Mouse (Mus musculus) CH12F3 (cell line): ENCODE results near the gene Dhodh.

Source experiments
- in situ Hi-C: fragments of 300-500 bp; cut with MboI; formaldehyde crosslinking; loops from 2 replicates; pipeline ENCODE4 v1.14.3; 2020; ENCODE audit warnings: low sequenced_read_pairs

Dhodh gene

DNA sequence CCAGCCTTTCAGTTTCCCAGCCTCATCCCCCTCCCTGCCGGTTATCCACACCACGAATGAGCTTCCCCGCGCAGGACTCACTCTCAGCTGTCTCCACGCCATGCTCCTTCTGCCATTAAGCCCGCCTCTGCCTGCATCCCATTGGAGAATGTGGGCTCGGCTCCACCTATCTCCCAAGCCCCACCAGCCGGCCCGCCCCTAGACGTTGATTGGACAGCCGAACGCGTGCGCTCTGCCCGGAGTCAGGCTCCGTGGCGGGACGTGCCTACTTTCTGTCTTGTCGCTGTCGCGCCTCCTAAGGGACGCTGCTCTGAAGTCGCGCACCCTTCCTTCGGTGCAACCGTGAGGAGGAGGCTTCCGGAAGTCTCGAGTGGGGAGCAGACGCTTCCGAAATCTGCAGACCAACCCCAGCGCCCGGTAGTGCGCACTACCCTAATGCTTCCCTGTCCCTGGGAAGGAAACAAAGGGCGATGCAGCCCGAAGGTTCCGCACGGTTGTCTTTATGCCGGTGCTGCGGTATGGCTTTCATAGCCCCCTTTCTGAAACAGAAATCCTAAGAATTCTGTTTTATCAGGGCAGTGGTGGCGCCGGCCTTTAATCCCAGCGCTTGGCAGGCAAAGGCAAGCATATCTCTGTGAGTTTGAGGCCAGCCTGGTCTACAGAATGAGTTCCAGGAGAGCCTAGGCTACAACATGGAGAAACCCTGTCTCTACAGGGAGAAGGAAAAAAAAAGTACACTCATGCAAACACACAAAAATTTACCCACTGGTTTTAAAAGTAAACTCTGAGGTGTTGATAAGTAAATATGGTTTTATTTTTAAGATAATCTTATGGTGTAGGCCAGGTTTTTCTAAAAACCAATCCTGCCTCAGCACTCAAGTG is at the start of gene Dhodh:
TSS of gene Dhodh (minus strand) at position 403 of the 882 bp plus-strand sequence.
- in situ Hi-C loops: no loop called here

DNA sequence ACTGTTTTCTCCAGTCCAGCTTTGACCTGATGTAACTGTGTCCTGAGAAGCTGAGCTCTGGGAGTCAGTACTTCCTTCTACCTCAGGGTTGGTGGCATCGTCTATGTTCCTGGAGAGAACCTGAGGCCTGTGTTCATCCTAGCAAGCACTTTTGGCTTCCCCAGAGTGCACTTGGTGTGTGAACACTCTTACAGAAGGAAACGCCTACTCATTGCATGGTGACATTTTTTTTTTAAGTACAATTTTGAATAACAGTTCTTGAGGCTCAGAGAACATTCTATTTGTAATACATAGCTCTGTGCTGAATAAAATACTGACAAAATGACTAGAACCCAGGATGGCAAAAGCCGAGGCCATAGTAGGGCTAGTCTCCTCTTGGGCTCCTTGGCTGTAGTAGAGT is 48.4 kb upstream of the Dhodh start:
- in situ Hi-C loops: no loop called here

DNA sequence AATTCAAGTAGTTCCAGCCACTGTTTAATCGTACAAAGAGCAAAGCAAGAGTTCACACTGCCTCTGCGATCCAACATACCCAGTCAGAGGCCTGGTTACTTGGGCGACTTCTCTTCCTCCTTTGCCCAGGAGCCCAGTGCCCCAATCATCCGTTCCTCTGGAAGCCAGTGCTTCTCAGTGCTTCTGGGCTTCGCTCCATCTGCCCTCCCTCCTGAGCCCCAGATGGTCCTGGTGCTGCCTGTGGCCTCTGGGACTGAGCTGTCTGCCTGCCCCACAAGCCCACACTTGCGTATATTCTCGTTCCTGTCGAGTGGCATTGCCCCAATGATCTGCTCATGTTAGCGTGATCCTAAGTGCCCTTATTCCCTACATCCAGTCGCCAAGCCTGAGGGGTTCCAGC is 42.3 kb upstream of the Dhodh start:
- in situ Hi-C loops: no loop called here

DNA sequence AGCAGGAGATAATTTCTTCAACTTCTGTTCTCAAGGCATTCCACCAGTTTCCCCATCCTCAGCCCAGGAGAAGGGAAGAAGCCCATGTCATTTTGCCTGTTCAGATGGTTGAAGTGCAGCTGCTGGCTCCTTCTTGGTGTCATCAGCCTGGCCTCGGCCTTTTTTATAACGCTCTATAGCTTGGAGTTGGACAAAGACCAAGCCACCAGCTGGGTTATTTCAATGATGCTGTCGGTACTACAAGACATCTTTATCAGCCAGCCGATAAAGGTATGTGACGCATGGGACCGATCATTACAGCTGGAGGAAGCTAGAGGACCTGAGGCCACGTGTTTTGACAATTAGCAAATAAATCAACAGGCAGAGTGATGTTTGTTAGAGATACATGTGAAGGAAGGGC is 40.0 kb upstream of the Dhodh start:
- in situ Hi-C loops: no loop called here

DNA sequence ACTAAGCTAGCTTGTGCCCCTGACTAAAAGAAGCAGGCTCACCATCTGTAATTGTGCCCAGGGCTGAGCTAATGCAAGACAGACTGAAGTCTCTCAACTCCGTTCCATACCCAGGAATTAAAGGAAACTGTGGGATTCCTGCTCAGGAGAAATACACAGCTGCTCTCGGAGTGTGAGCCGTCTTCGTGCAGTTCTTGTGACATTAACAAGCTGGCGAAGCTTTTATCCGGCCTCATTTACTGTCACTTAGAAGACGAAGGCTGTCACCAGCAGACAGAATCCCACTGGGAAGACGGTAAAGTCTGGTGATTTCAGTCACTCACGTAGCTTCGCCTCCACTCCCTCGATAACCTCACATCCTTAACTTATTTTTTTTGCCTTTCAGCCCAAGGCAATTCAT is 38.9 kb upstream of the Dhodh start:
- in situ Hi-C loops: no loop called here

DNA sequence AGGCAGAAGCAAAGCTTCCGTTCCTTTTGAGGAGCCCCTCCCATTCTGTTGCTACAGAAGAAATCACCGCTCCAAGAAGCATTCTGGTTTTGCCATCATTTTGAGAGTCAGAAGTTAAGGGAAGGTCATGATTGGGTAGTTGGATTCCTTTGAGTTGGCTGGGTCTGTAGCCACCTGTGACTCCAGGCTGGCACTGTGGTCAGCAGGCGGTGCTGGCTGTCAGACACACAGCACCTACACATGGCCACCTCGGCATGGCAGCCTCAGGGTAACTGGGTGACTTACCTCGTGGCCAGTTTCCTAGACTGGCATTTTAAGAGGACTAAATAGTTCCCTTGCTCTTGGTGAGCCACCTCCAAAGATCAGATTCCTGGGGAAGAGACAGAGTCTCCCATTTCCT is 32.8 kb upstream of the Dhodh start:
- in situ Hi-C loops: no loop called here

DNA sequence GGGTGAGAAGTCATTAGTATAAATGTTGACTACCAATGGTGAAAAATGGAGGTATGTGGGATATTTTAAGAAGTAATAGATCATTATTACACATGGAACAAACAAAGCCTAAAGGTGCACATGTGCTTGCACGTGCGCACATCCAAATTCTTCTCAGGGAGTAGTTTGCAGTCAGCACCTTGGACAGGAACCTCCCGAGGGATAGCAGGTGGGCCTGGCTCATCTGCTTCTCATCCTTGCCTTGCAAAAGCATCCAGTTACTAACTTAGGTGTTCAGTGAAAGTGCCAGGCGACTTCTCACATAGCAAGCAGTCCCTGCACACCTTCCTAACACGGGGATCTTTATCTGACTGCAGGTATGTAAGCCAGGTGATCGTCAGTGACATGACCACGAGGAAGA is 31.9 kb upstream of the Dhodh start:
- in situ Hi-C loops: no loop called here

DNA sequence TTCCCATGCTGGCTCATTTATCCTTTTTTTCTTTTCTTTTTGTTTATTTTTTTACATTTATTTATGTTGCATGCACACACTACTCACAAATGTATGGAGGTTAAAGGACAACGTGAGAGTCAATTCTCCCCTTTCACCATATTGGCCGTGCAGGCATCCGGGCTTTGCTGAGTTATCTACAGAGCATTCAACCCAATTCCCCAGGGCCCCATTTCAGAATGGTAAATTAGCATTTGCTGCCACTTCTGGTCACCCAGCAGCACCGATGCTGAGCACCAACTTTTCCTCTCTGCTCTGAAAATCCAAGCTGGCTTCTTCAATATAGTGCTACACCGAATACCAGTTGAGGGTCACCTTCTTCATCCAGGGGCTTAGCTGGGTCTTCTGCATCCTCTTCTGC is 30.4 kb upstream of the Dhodh start:
- in situ Hi-C loops: no loop called here

DNA sequence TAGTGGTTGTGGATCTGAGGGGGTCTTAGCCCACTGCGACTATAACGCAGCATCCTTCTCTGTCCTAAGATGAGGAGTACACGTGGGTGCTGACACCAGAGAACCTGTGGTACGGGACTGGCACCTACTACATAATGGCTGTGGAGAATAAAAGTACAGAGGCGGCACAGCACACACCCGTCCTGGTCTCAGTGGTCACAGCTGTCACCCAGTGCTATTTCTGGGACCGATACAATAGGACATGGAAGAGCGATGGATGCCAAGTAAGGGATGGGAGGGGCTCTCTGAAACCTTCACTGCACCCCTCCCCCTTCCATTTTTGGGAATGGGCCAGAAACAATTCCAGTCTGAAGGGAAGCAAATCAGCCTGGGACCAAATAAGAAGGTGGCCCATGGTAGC is 26.7 kb upstream of the Dhodh start:
- in situ Hi-C loops: no loop called here

DNA sequence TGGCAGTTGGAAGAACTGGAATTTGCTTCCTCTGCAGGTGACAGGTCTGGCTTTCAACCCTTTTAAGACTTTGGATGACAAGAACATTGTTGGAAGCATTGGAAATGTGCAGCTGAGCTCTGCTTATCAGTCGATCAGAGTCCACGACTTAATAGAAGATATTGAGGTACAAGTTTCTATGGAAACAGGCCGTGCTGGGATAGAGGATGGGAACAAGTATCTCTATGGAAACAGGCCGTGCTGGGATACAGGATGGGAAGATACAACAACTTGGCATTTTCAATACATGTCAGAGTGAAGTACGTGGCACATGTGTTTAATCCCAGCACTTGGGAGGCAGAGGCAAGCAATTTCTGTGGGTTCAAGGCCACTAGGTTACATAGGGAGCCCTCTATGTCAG is 24.0 kb upstream of the Dhodh start:
- in situ Hi-C loops: no loop called here

DNA sequence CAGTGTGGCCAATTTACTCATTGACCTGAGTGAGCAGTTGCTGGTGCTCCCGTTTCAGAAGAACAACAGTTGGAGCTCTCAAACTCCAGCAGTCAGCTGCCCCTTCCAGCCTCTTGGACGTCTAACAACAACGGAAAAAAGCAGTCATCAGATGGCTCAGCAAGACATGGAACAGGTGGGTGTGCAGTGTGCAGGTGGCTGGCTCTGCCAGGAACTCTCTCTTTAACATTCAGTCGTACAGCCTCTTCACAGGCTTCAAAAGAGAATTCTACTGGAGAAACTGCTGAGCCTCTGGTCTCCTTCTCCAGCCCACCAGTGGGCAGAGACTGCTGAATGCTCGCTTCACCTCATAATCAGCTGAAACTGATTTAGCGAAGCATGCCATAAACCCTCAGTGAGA is 20.2 kb upstream of the Dhodh start:
- in situ Hi-C loops: no loop called here

DNA sequence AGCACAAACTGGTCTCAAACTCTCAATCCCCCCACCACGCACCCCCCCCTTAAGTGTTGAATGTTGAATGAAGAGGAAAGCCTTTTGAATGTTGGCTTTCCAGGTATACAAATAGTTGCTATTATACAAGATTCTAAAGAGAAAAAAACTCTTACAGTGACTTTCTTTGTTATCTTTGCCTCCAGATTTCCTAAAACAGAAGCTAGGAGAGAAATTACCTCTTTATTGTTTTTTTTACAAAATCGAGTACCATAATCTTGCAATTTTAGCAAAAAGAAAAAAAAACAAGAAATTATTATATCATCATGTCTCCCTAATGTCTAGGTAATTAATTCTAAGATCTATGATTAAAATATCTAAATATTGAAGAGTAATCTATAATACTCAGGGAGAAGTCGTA is 7.1 kb upstream of the Dhodh start:
- in situ Hi-C loops: no loop called here

DNA sequence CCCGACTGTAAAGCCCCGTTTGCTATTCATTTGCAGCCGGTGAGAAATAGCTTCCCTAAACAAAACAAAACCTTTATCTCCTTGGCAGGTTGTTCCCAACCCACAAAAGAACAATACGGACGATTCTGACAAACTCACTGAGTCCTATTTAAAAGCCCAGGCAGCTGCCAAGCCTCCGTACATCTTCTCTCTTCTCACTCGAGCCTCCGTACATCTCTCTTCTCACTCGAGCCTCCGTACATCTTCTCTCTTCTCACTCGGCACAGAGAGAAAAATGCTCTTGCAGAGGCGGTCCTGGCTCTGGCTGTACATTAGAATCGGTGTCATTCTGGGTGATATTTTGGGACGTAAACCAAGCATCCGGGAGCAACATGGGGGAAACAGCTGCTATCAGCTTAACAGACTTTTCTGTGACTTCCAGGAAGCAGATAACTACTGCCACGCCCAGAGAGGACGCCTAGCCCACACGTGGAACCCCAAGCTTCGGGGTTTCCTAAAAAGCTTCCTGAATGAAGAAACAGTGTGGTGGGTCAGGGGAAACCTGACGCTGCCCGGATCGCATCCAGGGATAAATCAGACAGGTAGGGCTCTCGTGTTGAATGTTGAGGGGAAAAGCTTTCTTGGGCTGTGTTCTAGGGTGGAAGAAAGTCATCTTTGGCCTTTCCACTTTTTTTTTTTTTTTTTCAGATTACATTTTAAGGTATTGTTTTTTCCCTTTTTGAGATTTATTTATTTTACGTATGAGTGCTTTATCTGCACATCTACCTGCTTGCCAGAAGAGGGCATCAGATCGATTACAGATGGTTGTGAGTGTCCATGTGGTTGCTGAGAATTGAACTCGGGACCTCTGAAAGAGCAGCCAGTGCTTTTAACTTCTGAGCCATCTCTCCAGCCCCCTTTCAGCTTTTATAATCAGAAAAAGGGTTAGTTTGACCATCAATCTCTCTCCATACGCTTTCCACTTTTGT is 6.1 kb upstream of the Dhodh start, which contains the start of gene Pkd1l3:
TSS of gene Pkd1l3 (plus strand) at position 275 of the 968 bp plus-strand sequence.
- in situ Hi-C loops: no loop called here

DNA sequence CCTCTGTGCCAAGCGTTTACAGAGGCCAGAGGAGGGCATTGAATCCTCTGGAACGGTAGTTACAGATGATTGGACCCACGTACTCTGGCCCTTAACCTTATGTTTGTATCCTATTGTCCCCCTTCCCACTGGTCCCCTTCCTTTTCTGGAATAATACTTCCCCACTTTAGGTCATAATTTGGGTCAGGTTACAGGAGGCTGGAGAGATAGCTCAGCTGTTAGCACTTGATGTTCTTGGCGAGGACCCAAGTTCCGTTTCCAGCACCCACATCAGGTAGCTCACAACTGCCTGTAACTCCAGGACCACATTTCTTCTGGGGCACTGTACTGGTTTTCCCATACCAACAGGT is 655 bp upstream of the Dhodh start:
- in situ Hi-C loops: no loop called here

DNA sequence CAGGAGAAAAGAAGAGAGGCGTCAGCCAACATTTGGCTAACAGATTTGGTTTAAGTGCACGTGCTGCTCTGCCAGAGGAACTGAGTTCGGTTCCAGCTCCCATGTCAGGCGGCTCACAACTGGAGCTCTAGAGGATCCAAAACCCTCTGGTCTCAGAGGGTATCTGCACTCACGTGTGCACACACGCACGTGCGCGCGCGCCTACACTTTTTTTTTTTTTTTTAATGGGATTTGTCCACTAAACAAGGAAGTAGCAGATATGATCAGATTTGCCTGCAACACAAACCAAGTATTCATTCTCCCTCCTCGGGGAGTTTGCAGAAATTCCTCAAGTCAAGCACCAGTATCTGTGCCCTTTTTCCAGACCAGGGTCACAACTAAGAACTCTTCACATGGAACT is 823 bp downstream of the Dhodh start:
- in situ Hi-C loops: no loop called here

DNA sequence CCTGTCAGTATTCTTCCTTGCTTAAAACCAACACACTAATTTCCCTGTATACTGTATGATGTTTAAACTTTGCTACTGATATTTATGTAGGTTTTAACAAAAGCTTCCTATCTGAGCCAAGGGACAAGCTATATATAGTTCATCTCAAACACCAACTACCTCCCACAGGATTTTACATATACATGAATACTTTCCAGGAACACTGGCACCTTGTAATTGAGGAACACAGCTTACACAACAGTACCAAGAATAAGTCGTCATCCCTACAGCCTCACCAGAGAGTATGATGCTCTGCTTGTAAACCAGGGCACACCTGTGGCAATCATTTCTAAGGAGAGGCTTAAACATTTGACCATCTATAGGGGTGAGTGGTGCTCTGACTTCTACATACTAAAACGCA is 1.7 kb downstream of the Dhodh start:
- in situ Hi-C loops: no loop called here

DNA sequence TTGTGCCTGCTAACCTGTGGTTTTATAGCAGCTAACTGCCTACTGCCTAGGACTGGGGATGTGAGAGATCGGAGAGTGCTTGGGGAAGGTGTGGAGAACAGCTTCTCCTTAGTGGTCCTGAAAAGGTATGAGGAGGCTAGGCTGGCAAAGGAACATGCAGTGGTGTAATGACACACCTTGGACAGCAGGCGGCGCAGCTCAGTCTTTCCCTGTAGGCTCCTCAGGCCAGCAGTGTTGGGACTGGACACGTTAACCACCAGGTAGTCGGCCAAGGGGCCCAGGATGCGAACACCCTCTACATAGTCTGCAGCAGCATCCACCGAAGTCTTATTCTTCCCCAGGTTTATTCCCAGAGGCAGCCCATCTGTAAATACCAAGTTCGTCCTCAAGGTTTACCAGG is 12.6 kb downstream of the Dhodh start:
- in situ Hi-C loops: no loop called here

DNA sequence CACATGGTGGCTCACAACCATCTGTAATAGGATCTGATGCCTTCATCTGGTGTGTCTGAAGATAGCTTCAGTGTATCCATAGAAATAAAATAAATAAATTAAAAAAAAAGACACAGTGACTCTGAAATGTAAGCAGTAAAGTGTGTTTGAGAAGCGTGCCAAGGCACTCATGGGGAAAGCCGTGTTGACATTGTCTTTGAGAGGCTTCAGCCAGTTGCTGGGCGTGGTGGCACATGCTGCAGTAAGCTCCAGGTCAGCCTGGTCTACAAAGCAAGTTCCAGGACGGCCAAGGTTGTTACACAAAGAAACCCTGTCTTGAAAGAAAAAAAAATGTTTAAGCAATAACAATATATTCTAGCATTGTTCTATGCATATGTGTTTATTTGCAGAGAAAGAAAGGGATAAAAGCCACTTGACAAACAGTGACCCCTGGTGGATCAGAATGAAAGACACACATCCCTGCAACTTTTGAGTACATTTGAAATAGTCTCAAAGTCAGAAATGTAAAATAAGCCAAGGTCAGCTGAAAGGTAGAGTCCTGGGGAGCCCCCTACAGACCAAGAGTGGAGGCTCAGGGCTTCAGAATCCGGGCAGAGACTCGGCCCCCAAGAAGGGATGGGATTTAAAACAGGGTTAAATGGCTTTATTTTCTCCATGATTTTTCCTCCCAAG is 15.2 kb downstream of the Dhodh start:
- in situ Hi-C loops: no loop called here

DNA sequence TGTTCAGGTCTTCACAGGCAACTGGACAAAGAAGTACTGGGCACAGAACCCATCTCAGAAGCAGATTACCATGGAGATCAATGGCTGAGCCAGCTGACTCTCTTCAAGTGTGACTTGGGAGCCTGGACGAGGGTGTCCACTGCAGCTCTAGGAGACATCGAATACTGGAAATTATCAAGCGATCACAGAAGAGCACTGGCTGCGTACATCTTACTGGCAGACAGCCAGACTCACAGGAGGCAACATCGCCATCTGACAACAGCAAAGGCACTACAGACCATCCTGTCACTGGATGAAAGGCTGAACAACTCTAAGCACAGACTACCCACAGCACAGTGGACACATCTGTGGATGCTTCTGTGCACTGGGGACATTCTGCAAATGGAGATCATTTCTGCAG is 16.3 kb downstream of the Dhodh start:
- in situ Hi-C loops: no loop called here

DNA sequence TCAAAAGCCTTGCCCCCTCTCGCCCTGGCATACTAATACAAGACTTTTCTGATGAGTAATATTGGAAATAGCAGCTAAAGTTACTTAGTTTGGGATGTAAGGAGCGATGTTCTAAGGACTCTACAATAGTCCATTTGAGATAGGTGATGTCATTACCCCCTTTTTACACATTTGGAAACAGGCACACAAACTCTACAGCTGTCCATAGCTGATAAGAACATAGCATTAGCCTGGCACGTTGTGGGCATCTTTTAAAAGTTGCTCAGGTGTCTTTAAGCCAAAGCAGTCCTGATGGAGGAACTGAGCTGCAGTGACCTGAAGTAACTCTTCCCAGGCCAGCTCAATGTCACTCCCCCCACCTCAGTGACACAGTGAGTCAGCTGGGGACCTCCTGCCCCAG is 17.1 kb downstream of the Dhodh start:
- in situ Hi-C loops: no loop called here

DNA sequence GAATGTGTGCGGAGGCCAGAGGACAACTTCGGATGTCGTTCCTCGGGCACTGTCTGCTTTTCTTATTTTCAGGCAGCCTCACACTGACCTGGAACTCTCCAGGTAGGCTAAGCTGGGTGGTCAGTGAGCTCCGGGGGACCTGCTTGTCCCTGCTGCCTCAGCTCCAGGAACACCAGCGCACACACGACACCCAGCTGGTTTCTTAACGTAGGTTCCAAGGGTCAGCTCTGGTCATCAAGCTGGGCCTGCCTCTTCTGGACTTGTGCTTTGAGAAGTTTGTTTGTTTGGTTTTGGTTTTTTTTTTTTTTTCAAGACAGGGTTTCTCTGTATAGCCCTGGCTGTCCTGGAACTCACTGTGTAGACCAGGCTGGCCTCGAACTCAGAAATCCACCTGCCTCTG is 17.6 kb downstream of the Dhodh start:
- in situ Hi-C loops: no loop called here
